Mouse (Mus musculus) cerebellum, adult 2 months (tissue): ENCODE results near the gene Cdc42ep1.

ENCODE experiments used
- CTCF ChIP-seq: fragments of 200-500 bp; IDR thresholded peaks from 2 replicates; pipeline ENCODE4 v1.5.1; 2011; ENCODE audit warnings: low read depth, mild to moderate bottlenecking, control low read depth, low read length, moderate library complexity, borderline replicate concordance; ENCODE audit not compliant: insufficient read depth
- POLR2A ChIP-seq: fragments of 200-500 bp; IDR thresholded peaks from 2 replicates; pipeline ENCODE4 v1.6.1; 2011; ENCODE audit warnings: low read length, control low read depth, borderline replicate concordance; ENCODE audit not compliant: insufficient read depth

DNA sequence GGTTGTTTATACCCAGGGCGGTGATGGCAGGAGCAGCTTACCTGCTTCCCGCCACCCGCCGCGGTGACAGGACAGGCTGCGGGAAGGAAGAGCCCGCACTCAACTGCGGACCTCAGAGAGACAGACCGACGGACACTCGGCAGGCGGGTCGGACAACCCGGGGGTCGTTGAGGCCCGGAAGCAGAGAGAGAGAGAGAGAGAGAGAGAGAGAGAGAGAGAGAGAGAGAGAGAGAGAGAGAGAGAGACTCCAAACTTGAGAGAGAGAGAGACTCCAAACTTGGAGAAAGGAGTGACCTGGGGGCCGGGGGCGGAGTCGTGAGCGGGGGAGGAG is 57.0 kb downstream of the Cdc42ep1 start, which contains the start of gene Gm49510:
- no peak for TF ChIP-seq CTCF
- no peak for TF ChIP-seq POLR2A
